Mouse (Mus musculus) CH12.LX (cell line): Measurements from ENCODE around the gene Mlh1. TPM values are rescaled to one million over a fixed set of nuclear protein-coding genes. Genes with fewer than 3 reads are reported as not detected.

Experiments
- DNase-seq: peaks from one replicate; pipeline ENCODE4 v3.0.0-alpha.2; 2013; ENCODE audit errors: extremely low read depth
- H3K27ac ChIP-seq: 2 replicates; pipeline ENCODE4 v1.5.1; 2012; ENCODE audit warnings: low read depth, mild to moderate bottlenecking, control low read depth, moderate library complexity; ENCODE audit not compliant: insufficient read depth
- H3K27me3 ChIP-seq: replicated peaks from 2 replicates; pipeline ENCODE3; 2012; ENCODE audit warnings: inconsistent platforms
- H3K36me3 ChIP-seq, 2 experiments: replicated peaks in 1 of 2; 2 replicates each; pipeline versions ENCODE3 to v1.6.1; 2012; ENCODE audit warnings: inconsistent platforms in 1 of 2, low read length in 1 of 2, mild to moderate bottlenecking in 1 of 2, mixed read lengths in 1 of 2, moderate library complexity in 1 of 2; ENCODE audit not compliant: control insufficient read depth in 1 of 2, insufficient read depth in 1 of 2
- H3K4me1 ChIP-seq, 2 experiments: 2 replicates each; pipeline ENCODE4 v1.6.1; 2012; ENCODE audit warnings: inconsistent platforms in 1 of 2, moderate library complexity in 1 of 2; ENCODE audit not compliant: insufficient read depth in 2 of 2, control insufficient read depth in 1 of 2
- H3K4me2 ChIP-seq: 2 replicates; pipeline ENCODE4 v1.6.1; 2012; ENCODE audit warnings: low read depth, mild to moderate bottlenecking, control low read depth; ENCODE audit not compliant: poor library complexity, insufficient read depth, severe bottlenecking
- H3K4me3 ChIP-seq, 3 experiments: fragments of 150-350 bp in 1 of 3; sonication (generic) in 1 of 3; replicated peaks in 1 of 3; 2 replicates each; pipeline versions ENCODE3 to v1.5.1; 2011 to 2012; ENCODE audit warnings: low read depth in 2 of 3, low read length in 2 of 3, mild to moderate bottlenecking in 2 of 3, moderate library complexity in 2 of 3, control low read depth in 1 of 3, improper control_type of control experiment in 1 of 3, inconsistent platforms in 1 of 3, mixed read lengths in 1 of 3; ENCODE audit not compliant: poor library complexity in 1 of 3
- H3K79me2 ChIP-seq: replicated peaks from 2 replicates; pipeline ENCODE4 v1.6.1; 2012; ENCODE audit warnings: mild to moderate bottlenecking, moderate library complexity; ENCODE audit not compliant: control insufficient read depth, poor library complexity, insufficient read depth, severe bottlenecking; ENCODE audit errors: extremely low read depth
- H3K9ac ChIP-seq: 2 replicates; pipeline ENCODE4 v1.6.1; 2012; ENCODE audit warnings: low read depth, mild to moderate bottlenecking, control low read depth, moderate library complexity; ENCODE audit not compliant: insufficient read depth
- H3K9me3 ChIP-seq: replicated peaks from 2 replicates; pipeline ENCODE3; 2012; ENCODE audit warnings: low read length, inconsistent platforms, mixed read lengths
- CHD1 ChIP-seq: IDR thresholded peaks from 2 replicates; pipeline ENCODE4 v1.6.1; 2012; ENCODE audit warnings: low read depth, low read length, improper control_type of control experiment, inconsistent platforms
- E2F4 ChIP-seq: IDR thresholded peaks from 2 replicates; pipeline ENCODE4 v1.6.1; 2011; ENCODE audit warnings: low read depth, low read length, improper control_type of control experiment; ENCODE audit not compliant: insufficient replicate concordance
- ELF1 ChIP-seq: IDR thresholded peaks from 2 replicates; pipeline ENCODE4 v1.6.1; 2014; ENCODE audit warnings: low read depth, mild to moderate bottlenecking, inconsistent platforms, low read length, improper control_type of control experiment
- EP300 ChIP-seq: IDR thresholded peaks from 2 replicates; pipeline ENCODE4 v1.6.1; 2011; ENCODE audit warnings: low read length, improper control_type of control experiment
- GABPA ChIP-seq: IDR thresholded peaks from 2 replicates; pipeline ENCODE4 v1.6.1; 2012; ENCODE audit warnings: low read depth, low read length, improper control_type of control experiment, inconsistent platforms; ENCODE audit not compliant: insufficient replicate concordance
- HCFC1 ChIP-seq: IDR thresholded peaks from 2 replicates; pipeline ENCODE4 v1.6.1; 2012; ENCODE audit warnings: low read depth, mild to moderate bottlenecking, inconsistent platforms, low read length, improper control_type of control experiment
- IRF4 ChIP-seq: IDR thresholded peaks from 2 replicates; pipeline ENCODE4 v1.6.1; 2014; ENCODE audit warnings: low read depth, mild to moderate bottlenecking, inconsistent platforms, low read length, improper control_type of control experiment
- KAT2A ChIP-seq: IDR thresholded peaks from 2 replicates; pipeline ENCODE4 v1.6.1; 2012; ENCODE audit warnings: low read length, improper control_type of control experiment, inconsistent platforms; ENCODE audit not compliant: insufficient replicate concordance
- MAX ChIP-seq: IDR thresholded peaks from 2 replicates; pipeline ENCODE4 v1.6.1; 2011; ENCODE audit warnings: low read length, improper control_type of control experiment
- MAZ ChIP-seq: IDR thresholded peaks from 2 replicates; pipeline ENCODE4 v1.6.1; 2012; ENCODE audit warnings: low read depth, mild to moderate bottlenecking, inconsistent platforms, low read length, improper control_type of control experiment, moderate library complexity
- MXI1 ChIP-seq: IDR thresholded peaks from 2 replicates; pipeline ENCODE4 v1.6.1; 2011; ENCODE audit warnings: mild to moderate bottlenecking, low read depth, low read length, improper control_type of control experiment
- NELFE ChIP-seq: IDR thresholded peaks from 2 replicates; pipeline ENCODE4 v1.6.1; 2011; ENCODE audit warnings: low read depth, low read length, improper control_type of control experiment
- RCOR1 ChIP-seq: conservative IDR thresholded peaks from 2 replicates; pipeline ENCODE4 v1.6.1; 2012; ENCODE audit warnings: low read depth, mild to moderate bottlenecking, inconsistent platforms, low read length, improper control_type of control experiment
- SIN3A ChIP-seq: IDR thresholded peaks from 2 replicates; pipeline ENCODE4 v1.6.1; 2012; ENCODE audit warnings: low read length, improper control_type of control experiment, inconsistent platforms
- UBTF ChIP-seq: IDR thresholded peaks from 2 replicates; pipeline ENCODE4 v1.6.1; 2012; ENCODE audit warnings: low read depth, mild to moderate bottlenecking, inconsistent platforms, low read length, improper control_type of control experiment, moderate library complexity
- USF2 ChIP-seq: conservative IDR thresholded peaks from 2 replicates; pipeline ENCODE4 v1.6.1; 2011; ENCODE audit warnings: low read depth, low read length, improper control_type of control experiment
- ZC3H11A ChIP-seq: IDR thresholded peaks from 2 replicates; pipeline ENCODE4 v1.6.1; 2012; ENCODE audit warnings: low read depth, mild to moderate bottlenecking, inconsistent platforms, low read length, improper control_type of control experiment
- ZKSCAN1 ChIP-seq: IDR thresholded peaks from 2 replicates; pipeline ENCODE4 v1.6.1; 2012; ENCODE audit warnings: low read depth, inconsistent platforms, low read length, improper control_type of control experiment, borderline replicate concordance
- ZMIZ1 ChIP-seq: IDR thresholded peaks from 2 replicates; pipeline ENCODE4 v1.6.1; 2012; ENCODE audit warnings: low read depth, mild to moderate bottlenecking, inconsistent platforms, low read length, improper control_type of control experiment
- ZNF384 ChIP-seq: IDR thresholded peaks from 2 replicates; pipeline ENCODE4 v1.6.1; 2012; ENCODE audit warnings: low read depth, low read length, improper control_type of control experiment, inconsistent platforms
- dilution Hi-C: fragments of 300-500 bp; cut with MboI; formaldehyde crosslinking; loops from 2 replicates; pipeline ENCODE4 v1.14.3; 2020; ENCODE audit warnings: low sequenced_read_pairs; ENCODE audit not compliant: extremely low pct_unique_long_range_greater_than_20kb, extremely low pct_ligation_motif_present
- in situ Hi-C: fragments of 300-500 bp; cut with MboI; formaldehyde crosslinking; loops from 3 replicates; pipeline ENCODE4 v1.14.3; 2019; ENCODE audit warnings: low sequenced_read_pairs, low pct_ligation_motif_present, low pct_unique_long_range_greater_than_20kb, mixed read lengths
- polyA plus RNA-seq: library from polyadenylated mRNA; unstranded; fragments of >175 nt; gene quantifications from 2 replicates; pipeline ENCODE4 v1.2.1, GENCODE M21; 2012; ENCODE audit warnings: low read depth; ENCODE audit not compliant: insufficient read length
- total RNA-seq, 2 experiments: library from RNA; depleted of rRNA; stranded (reverse); fragments of 300-350 nt in 1 of 2; fragments of >200 nt in 1 of 2; gene quantifications; 2 replicates each; pipeline ENCODE4 v1.2.3; 2012 to 2014

Mlh1 gene
- total and polyA plus RNA-seq, 3 experiments: 25.7 to 57.9 (median 50.2) TPM

DNA sequence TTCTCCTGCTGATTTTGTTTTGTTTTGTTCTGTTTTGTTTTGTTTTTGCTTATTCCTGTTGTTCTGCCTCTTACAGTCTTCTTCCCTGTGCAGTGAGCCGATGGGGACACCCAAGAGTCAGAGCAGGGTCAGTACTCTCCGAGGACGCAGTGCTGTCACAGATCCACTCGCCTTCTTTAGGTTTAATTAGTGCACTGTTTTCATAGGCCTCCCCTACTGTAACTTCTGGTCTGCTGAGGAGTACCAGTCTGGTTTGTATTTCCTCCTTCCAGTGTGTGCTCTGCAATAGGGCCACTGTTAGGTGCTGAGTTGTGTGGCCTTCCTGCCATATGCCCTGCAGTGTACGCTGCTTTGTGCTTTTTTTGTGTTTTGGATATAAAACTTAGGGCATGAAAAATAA lies 92.6 kb downstream of the Mlh1 start:
- H3K36me3 ChIP-seq: peaks cover 0 to 11% of the 10 kb centered on the region in 2 experiments
- H3K9me3 ChIP-seq: no peaks in the 10 kb centered on the region
- no peak overlapping the region for H3K27ac ChIP-seq
- no peaks in the 10 kb centered on the region for H3K79me2 ChIP-seq
- H3K4me3 ChIP-seq: no peak overlapping the region
- no peak for DNase-seq
- H3K9ac ChIP-seq: no peak overlapping the region
- dilution Hi-C loops: no loop called here
- in situ Hi-C loops: no loop called here
- TF ChIP-seq UBTF (no peak), SIN3A (no peak), ZKSCAN1 (no peak), RCOR1 (no peak), IRF4 (no peak), NELFE (no peak), ELF1 (no peak), MAZ (no peak), MAX (no peak), ZMIZ1 (no peak), HCFC1 (no peak), ZNF384 (no peak), USF2 (no peak), ZC3H11A (no peak), CHD1 (no peak), E2F4 (no peak), GABPA (no peak), EP300 (no peak), KAT2A (no peak), MXI1 (no peak)
- TF ChIP-seq, all 38 proteins: peak for 0
- H3K4me1 ChIP-seq: no peaks in the 10 kb centered on the region
- H3K27me3 ChIP-seq: no peaks in the 10 kb centered on the region
- H3K4me2 ChIP-seq: no peak overlapping the region

Other genes starting within 250 kb of the Mlh1 start
- gene Ccrl2, start 214.3 kb downstream of the Mlh1 start, total RNA-seq (2012; rRNA removed): 5.2 and 13.0 TPM in 2 replicates
- 7.9 and 9.0 TPM in 2 replicates for gene Ccrl2, start 214.3 kb downstream of the Mlh1 start, total RNA-seq (2014; rRNA removed)
- 4.0 and 5.3 TPM in 2 replicates for gene Ccrl2, start 214.3 kb downstream of the Mlh1 start, polyA plus RNA-seq
- gene Lrrfip2, start 154.2 kb downstream of the Mlh1 start, total RNA-seq (2012; rRNA removed): 22.4 and 25.2 TPM in 2 replicates
- gene Lrrfip2, start 154.2 kb downstream of the Mlh1 start, total RNA-seq (2014; rRNA removed): 16.6 and 22.9 TPM in 2 replicates
- 30.9 and 38.7 TPM in 2 replicates for gene Lrrfip2, start 154.2 kb downstream of the Mlh1 start, polyA plus RNA-seq
- 8.9 and 9.3 TPM in 2 replicates for gene Epm2aip1, start 138 bp upstream of the Mlh1 start, total RNA-seq (2012; rRNA removed)
- gene Epm2aip1, start 138 bp upstream of the Mlh1 start, total RNA-seq (2014; rRNA removed): 11.2 and 12.2 TPM in 2 replicates
- gene Epm2aip1, start 138 bp upstream of the Mlh1 start, polyA plus RNA-seq: 8.9 and 11.4 TPM in 2 replicates
- gene Trank1, start 39.9 kb upstream of the Mlh1 start, total RNA-seq (2012; rRNA removed): 0.34 and 0.38 TPM in 2 replicates
- 0.13 and 0.27 TPM in 2 replicates for gene Trank1, start 39.9 kb upstream of the Mlh1 start, total RNA-seq (2014; rRNA removed)
- 0.66 and 0.71 TPM in 2 replicates for gene Trank1, start 39.9 kb upstream of the Mlh1 start, polyA plus RNA-seq
- gene Dclk3, start 167.3 kb upstream of the Mlh1 start, total RNA-seq (2012; rRNA removed): 0.59 and 1.1 TPM in 2 replicates
- gene Dclk3, start 167.3 kb upstream of the Mlh1 start, total RNA-seq (2014; rRNA removed): 0.12 and 0.17 TPM in 2 replicates
- 0.26 and 0.33 TPM in 2 replicates for gene Dclk3, start 167.3 kb upstream of the Mlh1 start, polyA plus RNA-seq